Mouse (Mus musculus) lung, postnatal 0 days (tissue): Measurements from ENCODE around the gene Hcst. TPM values are rescaled to one million over a fixed set of nuclear protein-coding genes. Genes with fewer than 3 reads are reported as not detected.

Experiments used
- ATAC-seq: fragments of 200-750 bp; cut with Nextera tagmentation; 2 replicates; pipeline ENCODE4 v1.8.0; 2017; ENCODE audit warnings: moderate library complexity
- DNase-seq: peaks from one replicate; pipeline ENCODE4 v3.0.0-alpha.2; 2016; ENCODE audit warnings: low spot score
- H3K27ac ChIP-seq: fragments of 300-500 bp; sonication (generic); 2 replicates; pipeline ENCODE4 v1.5.1; 2014; ENCODE audit warnings: antibody characterized with exemption, mild to moderate bottlenecking, low read length, mixed read lengths
- H3K27me3 ChIP-seq: fragments of 300-500 bp; sonication (generic); replicated peaks from 2 replicates; pipeline ENCODE4 v1.6.1; 2014; ENCODE audit warnings: low read length, mixed read lengths; ENCODE audit not compliant: insufficient read depth
- H3K36me3 ChIP-seq: fragments of 300-500 bp; sonication (generic); 2 replicates; pipeline ENCODE4 v1.6.1; 2014; ENCODE audit warnings: low read length, mixed read lengths; ENCODE audit not compliant: insufficient read depth
- H3K4me1 ChIP-seq: fragments of 300-500 bp; sonication (generic); 2 replicates; pipeline ENCODE4 v1.6.1; 2014; ENCODE audit warnings: antibody characterized with exemption, low read depth, low read length, mixed read lengths; ENCODE audit not compliant: insufficient read depth
- H3K4me2 ChIP-seq: fragments of 300-500 bp; sonication (generic); replicated peaks from 2 replicates; pipeline ENCODE4 v1.6.1; 2014; ENCODE audit warnings: low read depth, mild to moderate bottlenecking, low read length, moderate library complexity, mixed read lengths
- H3K4me3 ChIP-seq: fragments of 300-500 bp; sonication (generic); 2 replicates; pipeline ENCODE4 v1.5.1; 2014; ENCODE audit warnings: low read depth, low read length
- H3K9ac ChIP-seq: fragments of 300-500 bp; sonication (generic); replicated peaks from 2 replicates; pipeline ENCODE4 v1.6.1; 2014; ENCODE audit warnings: low read depth, mild to moderate bottlenecking
- H3K9me3 ChIP-seq: fragments of 300-500 bp; sonication (generic); 2 replicates; pipeline ENCODE4 v1.6.1; 2016; ENCODE audit warnings: low read length, mixed read lengths
- CTCF ChIP-seq: IDR thresholded peaks from 2 replicates; pipeline ENCODE4 v1.5.1; 2016; ENCODE audit warnings: antibody characterized with exemption, mild to moderate bottlenecking
- EP300 ChIP-seq: IDR thresholded peaks from 2 replicates; pipeline ENCODE4 v1.6.1; 2016; ENCODE audit warnings: antibody characterized with exemption, mild to moderate bottlenecking, control low read depth
- WGBS: fragments of 180-500 bp; shearing (Covaris S2); extraction: QIAGEN DNeasy Blood & Tissue Kit; methylation state at CpG from one replicate; pipeline ENCODE4 v1.1.7; 2014; 5-methylcytosine and 5-hydroxymethylcytosine counted together
- polyA plus RNA-seq: library from polyadenylated mRNA; unstranded; fragments of >200 nt; fragmentation: Nextera tagmentation; extraction: Ambion mirVana; gene quantifications from 2 replicates; pipeline ENCODE4 v1.2.1, GENCODE M21; 2015

The Hcst gene
- 7.2 and 9.4 TPM in 2 replicates for polyA plus RNA-seq

DNA sequence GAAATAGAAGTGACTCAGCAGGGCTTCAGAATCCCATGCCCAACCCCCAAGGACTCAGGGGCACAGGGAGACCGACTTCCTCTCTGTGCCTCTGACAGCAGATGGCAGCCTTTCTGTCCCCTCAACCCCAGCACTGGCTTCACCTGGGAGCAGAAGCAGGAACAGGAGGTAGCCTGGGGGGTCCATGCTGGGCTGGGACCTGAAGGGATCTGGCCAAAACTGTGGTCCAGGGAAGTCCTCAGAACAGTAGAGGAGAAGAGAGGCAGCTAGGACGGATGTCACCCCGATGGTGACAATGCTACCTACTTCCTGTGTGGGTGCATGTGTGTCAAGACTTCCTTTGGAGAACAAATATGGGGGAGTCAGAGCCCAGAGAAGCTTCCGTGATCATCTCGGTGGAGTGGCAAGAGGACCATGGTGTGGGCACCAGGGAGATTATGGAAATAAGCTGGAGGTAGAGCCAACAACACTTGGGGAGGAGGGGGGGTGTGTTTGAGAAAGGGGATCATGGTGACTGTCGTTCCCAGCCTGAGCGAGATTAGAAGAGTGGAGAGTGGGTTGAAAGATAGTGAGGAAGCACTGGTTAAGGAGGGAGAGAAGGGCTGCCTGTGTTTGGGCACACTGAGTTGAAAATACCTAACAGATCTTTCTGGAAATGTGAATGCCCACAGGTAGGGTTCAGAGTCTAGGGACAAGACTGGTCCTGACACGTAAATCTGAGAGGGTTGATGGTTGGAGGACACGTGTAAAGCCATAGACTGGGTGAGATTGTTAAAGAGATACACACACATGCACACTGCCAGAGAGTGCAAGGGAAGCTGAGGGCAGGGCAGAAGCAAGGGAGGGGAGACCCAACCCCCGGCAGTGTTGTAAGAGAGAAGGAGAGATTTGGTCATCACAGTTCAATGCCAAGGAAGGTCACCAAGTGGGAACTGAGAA lies at the start of gene Hcst:
Hcst (minus strand) TSS at position 294 of the 939 bp plus-strand sequence.
- H3K27ac ChIP-seq: peak within 1 kb of the TSS; percentile 40; the same call in 1 of the 2 replicates
- ATAC-seq: peak; percentile 24; the same call in 1 of the 2 replicates
- H3K4me2 ChIP-seq: 0 out of 2 replicates have a peak within 1 kb of the TSS, but pooled peaks have one; percentile 5
- H3K27me3 ChIP-seq: no peaks in the 10 kb centered on the region
- H3K36me3 ChIP-seq: no peaks in the 10 kb centered on the region
- H3K9me3 ChIP-seq: no peaks in the 10 kb centered on the region
- H3K9ac ChIP-seq: no peak within 1 kb of the TSS
- peak; percentile 37 for DNase-seq
- no peak within 1 kb of the TSS for H3K4me3 ChIP-seq
- WGBS: 44% methylated on average over 10 of the region's 10 CpGs
- no peak for TF ChIP-seq CTCF
- no peak for TF ChIP-seq EP300
- no peaks in the 10 kb centered on the region for H3K4me1 ChIP-seq

DNA sequence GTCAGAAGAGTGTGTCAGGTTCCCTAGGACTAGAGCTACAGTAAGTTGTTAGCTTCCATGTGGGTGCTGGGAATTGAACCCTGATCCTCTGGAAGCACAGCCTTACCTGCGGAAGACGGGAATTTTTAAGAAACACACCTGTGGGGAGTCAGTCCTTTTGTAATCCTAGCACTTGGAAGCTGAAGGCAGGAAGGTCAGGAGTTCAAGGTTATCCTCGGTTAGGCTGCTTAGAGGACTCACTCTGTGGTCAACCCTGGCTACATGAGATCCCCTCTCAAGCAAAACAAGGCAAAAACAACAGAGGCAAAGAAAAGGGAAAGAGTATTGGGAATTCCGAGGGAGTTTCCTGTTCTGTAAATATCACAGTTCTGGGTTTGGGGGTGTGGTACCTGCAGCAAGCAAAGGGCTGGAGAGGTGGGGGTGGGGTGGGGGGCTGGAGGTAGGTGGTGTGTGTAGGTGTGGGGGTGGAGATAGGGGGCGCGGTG lies 45.2 kb upstream of the Hcst start:
- H3K9ac ChIP-seq: no peak overlapping the region
- WGBS: 17% methylated on average over 6 of the region's 6 CpGs
- H3K9me3 ChIP-seq: no peaks in the 10 kb centered on the region
- H3K27ac ChIP-seq: no peak overlapping the region
- DNase-seq: no peak
- H3K27me3 ChIP-seq: peaks cover 13% of the 10 kb centered on the region; the same call in 1 of the 2 replicates
- no peak overlapping the region for H3K4me2 ChIP-seq
- H3K4me3 ChIP-seq: no peak overlapping the region
- no peaks in the 10 kb centered on the region for H3K4me1 ChIP-seq
- no peak for TF ChIP-seq CTCF
- no peak for TF ChIP-seq EP300
- no peak for ATAC-seq
- H3K36me3 ChIP-seq: no peaks in the 10 kb centered on the region

- H3K9ac ChIP-seq: no peak overlapping the region
- H3K27me3 ChIP-seq: peaks cover 13% of the 10 kb centered on the region; the same call in 1 of the 2 replicates
- H3K27ac ChIP-seq: no peak overlapping the region
Measured at GRCm38 (mm10) chr7:30463996-30464395, 44.3 kb upstream of the Hcst start.

DNA sequence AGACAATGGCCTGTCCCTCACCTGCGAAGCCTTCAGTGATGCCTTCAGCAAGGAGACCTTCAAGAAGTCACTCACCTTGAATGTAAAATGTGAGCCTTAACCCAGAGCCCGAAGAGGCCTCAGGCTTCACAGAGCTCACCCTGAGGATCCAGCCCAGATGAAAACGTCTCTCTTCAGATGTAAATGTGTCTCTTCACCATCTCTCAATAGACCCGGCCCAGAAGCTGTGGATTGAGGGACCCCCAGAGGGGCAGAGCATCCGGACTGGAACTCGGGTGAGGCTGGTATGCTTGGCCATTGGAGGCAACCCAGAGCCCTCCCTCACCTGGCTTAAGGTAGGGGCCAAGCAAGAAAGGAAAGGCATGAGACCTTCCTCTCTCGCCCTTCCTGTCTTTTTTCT lies 43.9 kb upstream of the Hcst start:
- WGBS: 41% methylated on average over 7 of the region's 7 CpGs
- H3K4me1 ChIP-seq: no peaks in the 10 kb centered on the region
- ATAC-seq: no peak
- no peak overlapping the region for H3K9ac ChIP-seq
- peaks cover 16% of the 10 kb centered on the region; the same call in 1 of the 2 replicates for H3K27me3 ChIP-seq
- H3K27ac ChIP-seq: no peak overlapping the region
- no peaks in the 10 kb centered on the region for H3K9me3 ChIP-seq
- no peak overlapping the region for H3K4me2 ChIP-seq
- H3K36me3 ChIP-seq: no peaks in the 10 kb centered on the region
- H3K4me3 ChIP-seq: no peak overlapping the region
- DNase-seq: no peak
- TF ChIP-seq CTCF (no peak), EP300 (no peak)

More at GRCm38 (mm10) chr7:30463996-30464395, 44.3 kb upstream of the Hcst start:
- Histone ChIP-seq H3K4me2 (no peak overlapping the region), H3K9me3 (no peaks in the 10 kb centered on the region), H3K4me3 (no peak overlapping the region), H3K4me1 (no peaks in the 10 kb centered on the region), H3K36me3 (no peaks in the 10 kb centered on the region)
- no peak for DNase-seq
- 21% methylated on average over 4 of the region's 4 CpGs for WGBS
- ATAC-seq: no peak
- no peak for TF ChIP-seq CTCF
- TF ChIP-seq EP300: no peak

DNA sequence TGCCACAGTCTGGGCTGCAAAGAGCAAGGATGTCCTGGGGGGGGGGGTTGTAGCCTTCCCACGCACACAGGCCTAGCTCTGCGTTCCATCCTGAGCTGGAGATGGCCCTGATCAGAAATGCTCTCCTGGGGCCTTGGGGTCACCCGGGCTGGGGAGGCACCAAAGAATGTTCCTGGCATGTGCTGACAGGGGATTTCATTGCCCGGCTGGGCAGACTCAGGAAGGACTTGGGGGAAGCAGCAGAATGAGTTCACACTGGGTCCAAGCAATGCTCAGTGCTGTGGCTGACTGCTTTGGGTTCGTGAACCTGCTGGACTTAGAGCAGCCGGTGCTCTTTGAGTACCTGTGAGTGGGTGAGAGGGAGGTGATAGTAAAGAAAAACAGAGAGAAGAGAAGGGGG lies 39.8 kb upstream of the Hcst start:
- Histone ChIP-seq H3K4me2 (no peak overlapping the region), H3K27me3 (peaks cover 28% of the 10 kb centered on the region), H3K4me3 (no peak overlapping the region), H3K9ac (no peak overlapping the region), H3K4me1 (no peaks in the 10 kb centered on the region), H3K27ac (no peak overlapping the region), H3K36me3 (no peaks in the 10 kb centered on the region), H3K9me3 (no peaks in the 10 kb centered on the region)
- DNase-seq (no peak), ATAC-seq (no peak)
- TF ChIP-seq EP300: no peak
- WGBS: 36% methylated on average over 6 of the region's 6 CpGs

- H3K4me3 ChIP-seq: no peak within 1 kb of the TSS
- no peak for DNase-seq
Measured at GRCm38 (mm10) chr7:30457629-30458330, 38.1 kb upstream of the Hcst start, which contains the start of the genes Kirrel2 and Nphs1. TSS of gene Kirrel2 (minus strand) at chr7:30457690. TSS of gene Nphs1 (plus strand) at chr7:30458315.

More at GRCm38 (mm10) chr7:30457629-30458330, 38.1 kb upstream of the Hcst start, which contains the start of the genes Kirrel2 and Nphs1:
- Histone ChIP-seq H3K9me3 (no peaks in the 10 kb centered on the region), H3K4me1 (no peaks in the 10 kb centered on the region), H3K36me3 (no peaks in the 10 kb centered on the region), H3K27me3 (peaks cover 38% of the 10 kb centered on the region), H3K9ac (no peak within 1 kb of the TSS), H3K4me2 (no peak within 1 kb of the TSS), H3K27ac (no peak within 1 kb of the TSS)
- 6% methylated on average over 13 of the region's 16 CpGs for WGBS
- TF ChIP-seq CTCF (no peak), EP300 (no peak)
- ATAC-seq: no peak
